Mouse (Mus musculus) liver, embryonic 14.5 days (tissue): ENCODE results near the gene Bcr.

ENCODE experiments used
- CTCF ChIP-seq: IDR thresholded peaks from 2 replicates; pipeline ENCODE4 v1.5.1; 2016; ENCODE audit warnings: antibody characterized with exemption, low read depth, control low read depth
- EP300 ChIP-seq: IDR thresholded peaks from 2 replicates; pipeline ENCODE4 v1.6.1; 2016; ENCODE audit warnings: antibody characterized with exemption, low read depth

DNA sequence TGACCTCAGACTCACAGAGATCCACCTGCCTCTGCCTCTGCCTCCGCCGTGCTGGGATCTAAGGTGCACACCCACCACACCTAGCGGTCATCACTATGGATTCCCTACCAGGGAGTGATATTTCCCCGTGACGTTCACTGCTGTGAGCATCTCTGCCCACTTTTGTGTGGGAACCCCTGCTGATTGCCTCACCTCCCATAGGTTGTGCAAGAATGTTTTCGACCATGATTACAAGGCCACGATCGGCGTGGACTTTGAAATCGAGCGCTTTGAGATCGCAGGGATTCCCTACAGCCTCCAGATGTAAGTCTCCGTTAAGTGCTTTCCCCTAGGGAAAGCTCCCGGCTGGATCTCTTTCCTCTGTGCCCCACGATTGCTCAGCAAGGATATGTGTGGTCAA lies 14.6 kb upstream of the Bcr start:
- TF ChIP-seq CTCF (no peak), EP300 (no peak)
